Comparison of ENCODE assay signal across 8 mouse cellular contexts in genomic region chr3:45378145-45378544, GRCm38 (mm10). TPM values are rescaled to one million over a fixed set of nuclear protein-coding genes. Genes with fewer than 3 reads are reported as not detected.
DNase-seq lines count a peak whose midpoint lies in the region; ATAC-seq and TF ChIP-seq lines count a peak whose summit lies in the region.

Gene Pcdh10, plus strand, starts transcription at chr3:45378398.

- peak; percentile 40; the same call in 1 of the 2 replicates for ATAC-seq in liver, embryonic 15.5 days (ENCODE audit: insufficient read depth)
- ATAC-seq in neural tube, embryonic 14.5 days (ENCODE audit: low read depth), result peak; percentile 84

- H3K4me3 ChIP-seq in cerebellum, adult 2 months (replicated peaks; ENCODE audit: insufficient read depth, low read depth, low read length), result peak within 1 kb of the TSS; percentile 67
- peak within 1 kb of the TSS; percentile 33 for H3K4me3 ChIP-seq in liver, embryonic 15.5 days (replicated peaks)
- H3K4me3 ChIP-seq in neural tube, embryonic 14.5 days (ENCODE audit: low read depth, low read length), result peak within 1 kb of the TSS; percentile 77

- peaks cover 3% of the 10 kb centered on the region for H3K4me1 ChIP-seq in cerebellum, adult 2 months (ENCODE audit: control insufficient read depth, insufficient read depth, low read length)
- H3K4me1 ChIP-seq in liver, embryonic 15.5 days (replicated peaks), result peaks cover 4% of the 10 kb centered on the region; the same call in 1 of the 2 replicates
- no peaks in the 10 kb centered on the region for H3K4me1 ChIP-seq in neural tube, embryonic 14.5 days (ENCODE audit: control insufficient read depth, insufficient read depth, low read length)

- H3K9ac ChIP-seq in liver, embryonic 15.5 days, result no peak within 1 kb of the TSS
- H3K9ac ChIP-seq in neural tube, embryonic 14.5 days (replicated peaks; ENCODE audit: low read depth, low read length), result peak within 1 kb of the TSS; percentile 77

- H3K36me3 ChIP-seq in liver, embryonic 15.5 days (replicated peaks), result no peaks in the 10 kb centered on the region
- H3K36me3 ChIP-seq in neural tube, embryonic 14.5 days (ENCODE audit: control insufficient read depth, insufficient read depth, low read length), result no peaks in the 10 kb centered on the region

- no peak within 1 kb of the TSS for H3K27ac ChIP-seq in cerebellum, adult 2 months (ENCODE audit: insufficient read depth, low read length)
- no peak within 1 kb of the TSS for H3K27ac ChIP-seq in liver, embryonic 15.5 days (replicated peaks)
- H3K27ac ChIP-seq in neural tube, embryonic 14.5 days (ENCODE audit: low read depth, low read length), result peak within 1 kb of the TSS; percentile 82

- peak within 1 kb of the TSS; percentile 65 for H3K4me2 ChIP-seq in liver, embryonic 15.5 days
- peak within 1 kb of the TSS; percentile 49 for H3K4me2 ChIP-seq in neural tube, embryonic 14.5 days (ENCODE audit: low read depth, low read length)

- H3K27me3 ChIP-seq in cerebellum, adult 2 months (ENCODE audit: control insufficient read depth, insufficient read depth, low read length), result peaks cover 1% of the 10 kb centered on the region; the same call in 1 of the 2 replicates
- peaks cover 78% of the 10 kb centered on the region for H3K27me3 ChIP-seq in liver, embryonic 15.5 days
- H3K27me3 ChIP-seq in neural tube, embryonic 14.5 days (ENCODE audit: control insufficient read depth, insufficient read depth, low read length), result no peaks in the 10 kb centered on the region; the same call in 1 of the 2 replicates

- no peaks in the 10 kb centered on the region for H3K9me3 ChIP-seq in liver, embryonic 15.5 days (replicated peaks)
- H3K9me3 ChIP-seq in neural tube, embryonic 14.5 days (ENCODE audit: control insufficient read depth, low read length), result no peaks in the 10 kb centered on the region

- peak; percentile 92; the same call in 1 of the 2 replicates for TF ChIP-seq POLR2A in cerebellum, adult 2 months (IDR thresholded peaks at IDR 0.05; ENCODE audit: borderline replicate concordance, insufficient read depth, low read length)

- peak; percentile 96 for DNase-seq in Muller cell, postnatal 12 days (ENCODE audit: inconsistent ontology term)
- DNase-seq in cerebellum, adult 2 months, result peak; percentile 97 to 98
- peak; percentile 94 for DNase-seq in forelimb bud, embryonic 11.5 days (ENCODE audit: low read depth, low spot score)
- DNase-seq in heart, postnatal 36 days, result peak; percentile 83 to 84
- peak; percentile 98 for DNase-seq in layer of hippocampus, adult 11-12 months (ENCODE audit: low spot score)
- peak; percentile 90 for DNase-seq in urinary bladder, postnatal 14 days (ENCODE audit: low spot score)

- WGBS in cerebellum, adult 2 months, result under 1% methylated on average over 26 of the region's 26 CpGs
- under 1% methylated on average over 26 of the region's 26 CpGs for WGBS in liver, embryonic 15.5 days (ENCODE audit: insufficient replicate concordance)
- WGBS in neural tube, embryonic 14.5 days, result under 1% methylated on average over 26 of the region's 26 CpGs

- intact Hi-C loops in heart, postnatal 36 days (cut with DNase I), result no loop called here

- no peak for TF ChIP-seq CTCF in cerebellum, adult 2 months (IDR thresholded peaks at IDR 0.05; ENCODE audit: borderline replicate concordance, insufficient read depth, low read depth, low read length)

RNA-seq across cellular contexts. Expression of gene Pcdh10, which starts in this region (rescaled TPM):
- polyA plus RNA-seq in cerebellum, adult 2 months (2012; rRNA removed), result 20.6 and 31.5 TPM in 2 replicates
- not detected for total RNA-seq in heart, postnatal 36 days (2021)
- polyA plus RNA-seq in liver, embryonic 15.5 days (2015; fragmentation: Nextera tagmentation; extraction: Ambion mirVana), result 0.06 TPM in 1 of 2 replicates, not detected in the other
- 19.9 and 28.1 TPM in 2 replicates for polyA plus RNA-seq in neural tube, embryonic 14.5 days (2014; fragmentation: Nextera tagmentation; extraction: Ambion mirVana)

Comparison
In these comparisons a context has a peak if more than half of its experiments do, and no peak if none do; other contexts are left out.
1. RNA of gene Pcdh10 (polyA plus RNA-seq): 20.6 to 31.5 TPM in cerebellum, adult 2 months and 19.9 to 28.1 TPM in neural tube, embryonic 14.5 days; 0.06 TPM in liver, embryonic 15.5 days; every median in the first group is over 10 times any median in the second.
2. Peak in DNase-seq in heart, postnatal 36 days; RNA of the gene not detected or under 1 TPM.
3. Peak in ATAC-seq, H3K4me3 ChIP-seq and H3K4me2 ChIP-seq in liver, embryonic 15.5 days; RNA of the gene not detected or under 1 TPM.
4. Peak in every context shown above with its lines, with median percentiles within 50 percentile points of each other: DNase-seq and H3K4me3 ChIP-seq.